In the genomic region with DNA sequence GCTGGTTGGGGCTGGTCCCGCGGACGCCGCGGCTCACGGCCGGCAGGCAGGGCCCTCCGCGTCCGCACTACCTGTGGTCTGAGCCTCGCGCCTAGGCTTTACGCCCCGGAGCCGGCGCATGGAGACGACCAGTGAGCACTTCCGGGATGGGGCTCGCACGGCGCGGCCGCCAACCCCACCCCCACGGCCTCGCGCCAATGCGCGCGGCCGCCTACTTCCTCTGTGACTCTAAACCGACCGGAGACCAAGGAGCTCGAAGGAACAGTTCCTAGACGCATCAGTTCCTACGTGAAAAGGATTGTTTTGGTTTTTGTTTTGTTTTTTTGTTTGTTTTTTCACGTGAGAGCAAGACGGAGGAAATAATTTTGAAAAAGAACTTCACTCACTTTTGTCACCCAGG, we compare ENCODE assay signal across 8 mouse cellular contexts. TPM values are rescaled to one million over a fixed set of nuclear protein-coding genes. Genes with fewer than 3 reads are reported as not detected.
A peak's percentile ranks its signal among the peaks of the same experiment; 100 is the strongest.
DNase-seq lines count a peak whose midpoint lies in the region; ATAC-seq and TF ChIP-seq lines count a peak whose summit lies in the region.

Dnajc2 (minus strand) TSS at position 199 of the 400 bp plus-strand sequence.
Psmc2 (plus strand) TSS at position 231 of the 400 bp plus-strand sequence.

- H3K4me3 ChIP-seq in embryonic facial prominence, embryonic 13.5 days = peak within 1 kb of the TSS; percentile 96
- peak within 1 kb of the TSS; percentile 70 for H3K4me3 ChIP-seq in kidney, adult 2 months (ENCODE audit: insufficient read depth, low read depth, low read length)
- peak within 1 kb of the TSS; percentile 88 for H3K4me3 ChIP-seq in limb, embryonic 12.5 days (replicated peaks)
- H3K4me3 ChIP-seq in midbrain, embryonic 15.5 days = peak within 1 kb of the TSS; percentile 99
- peak within 1 kb of the TSS; percentile 98 for H3K4me3 ChIP-seq in spleen, adult 2 months (ENCODE audit: extremely low read depth, insufficient read depth, insufficient read length)

- H3K27me3 ChIP-seq in embryonic facial prominence, embryonic 13.5 days = no peaks in the 10 kb centered on the region
- H3K27me3 ChIP-seq in kidney, adult 2 months (replicated peaks; ENCODE audit: control insufficient read depth, insufficient read depth, low read length) = no peaks in the 10 kb centered on the region
- H3K27me3 ChIP-seq in limb, embryonic 12.5 days = no peaks in the 10 kb centered on the region
- no peaks in the 10 kb centered on the region for H3K27me3 ChIP-seq in midbrain, embryonic 15.5 days (replicated peaks)
- no peaks in the 10 kb centered on the region for H3K27me3 ChIP-seq in spleen, adult 2 months (ENCODE audit: control insufficient read depth, insufficient read depth, low read length)

- H3K27ac ChIP-seq in embryonic facial prominence, embryonic 13.5 days = peak within 1 kb of the TSS; percentile 75
- 0 out of 2 replicates have a peak within 1 kb of the TSS, but pooled peaks have one; percentile 29 for H3K27ac ChIP-seq in kidney, adult 2 months (ENCODE audit: insufficient read depth, low read depth, low read length)
- peak within 1 kb of the TSS; percentile 83 for H3K27ac ChIP-seq in limb, embryonic 12.5 days
- H3K27ac ChIP-seq in midbrain, embryonic 15.5 days = peak within 1 kb of the TSS; percentile 84
- H3K27ac ChIP-seq in spleen, adult 2 months (ENCODE audit: insufficient read depth, low read length) = peak within 1 kb of the TSS; percentile 77

- peaks cover 20% of the 10 kb centered on the region for H3K4me1 ChIP-seq in embryonic facial prominence, embryonic 13.5 days
- H3K4me1 ChIP-seq in kidney, adult 2 months (ENCODE audit: control insufficient read depth, insufficient read depth, low read length) = peaks cover 8% of the 10 kb centered on the region
- H3K4me1 ChIP-seq in limb, embryonic 12.5 days (replicated peaks) = peaks cover 25% of the 10 kb centered on the region
- H3K4me1 ChIP-seq in midbrain, embryonic 15.5 days = peaks cover 32% of the 10 kb centered on the region
- peaks cover 2% of the 10 kb centered on the region; the same call in 1 of the 2 replicates for H3K4me1 ChIP-seq in spleen, adult 2 months (ENCODE audit: control insufficient read depth, insufficient read depth, insufficient read length)

- TF ChIP-seq POLR2A in kidney, adult 2 months (IDR thresholded peaks at IDR 0.05; ENCODE audit: low read depth, low read length) = no peak
- TF ChIP-seq POLR2A in spleen, adult 2 months (IDR thresholded peaks at IDR 0.05; ENCODE audit: low read depth, low read length) = peak; percentile 51

- peak within 1 kb of the TSS; percentile 96 for H3K4me2 ChIP-seq in embryonic facial prominence, embryonic 13.5 days
- peak within 1 kb of the TSS; percentile 74 for H3K4me2 ChIP-seq in limb, embryonic 12.5 days
- peak within 1 kb of the TSS; percentile 93 for H3K4me2 ChIP-seq in midbrain, embryonic 15.5 days

- H3K9me3 ChIP-seq in embryonic facial prominence, embryonic 13.5 days = no peaks in the 10 kb centered on the region
- H3K9me3 ChIP-seq in limb, embryonic 12.5 days = no peaks in the 10 kb centered on the region
- H3K9me3 ChIP-seq in midbrain, embryonic 15.5 days = no peaks in the 10 kb centered on the region

- H3K9ac ChIP-seq in embryonic facial prominence, embryonic 13.5 days = peak within 1 kb of the TSS; percentile 96
- H3K9ac ChIP-seq in limb, embryonic 12.5 days (replicated peaks) = peak within 1 kb of the TSS; percentile 88
- H3K9ac ChIP-seq in midbrain, embryonic 15.5 days = peak within 1 kb of the TSS; percentile 84

- ATAC-seq in embryonic facial prominence, embryonic 13.5 days (ENCODE audit: insufficient number of reproducible peaks, insufficient read depth, low FRiP score, low TSS enrichment, low read depth) = peak; percentile 95
- ATAC-seq in limb, embryonic 12.5 days (ENCODE audit: insufficient number of reproducible peaks, insufficient read depth, low FRiP score, low TSS enrichment, low read depth) = peak; percentile 94
- ATAC-seq in midbrain, embryonic 15.5 days (replicated peaks) = peak; percentile 98

- DNase-seq in 3134 (ENCODE audit: extremely low read depth, insufficient read length, low spot score) = peak; percentile 96
- peak; percentile 92 to 94 for DNase-seq in adrenal gland, postnatal 36 days
- peak; percentile 92 to 93 for DNase-seq in heart, adult 18-20 months
- DNase-seq in kidney, adult 2 months = peak; percentile 95
- DNase-seq in spleen, adult 2 months (ENCODE audit: low read depth in 1 of 2, low spot score in 2 of 2) = peak; percentile 84 to 85

- peaks cover 35% of the 10 kb centered on the region for H3K36me3 ChIP-seq in embryonic facial prominence, embryonic 13.5 days
- H3K36me3 ChIP-seq in kidney, adult 2 months (ENCODE audit: control insufficient read depth, insufficient read depth, low read length) = no peaks in the 10 kb centered on the region; the same call in none of the 2 replicates
- peaks cover 42% of the 10 kb centered on the region for H3K36me3 ChIP-seq in limb, embryonic 12.5 days
- H3K36me3 ChIP-seq in midbrain, embryonic 15.5 days (replicated peaks) = peaks cover 26% of the 10 kb centered on the region
- H3K36me3 ChIP-seq in spleen, adult 2 months (ENCODE audit: control insufficient read depth, insufficient read depth, low read length) = peaks cover 15% of the 10 kb centered on the region

- under 1% methylated on average over 37 of the region's 37 CpGs for WGBS in embryonic facial prominence, embryonic 13.5 days
- under 1% methylated on average over 36 of the region's 37 CpGs for WGBS in kidney, adult 2 months
- under 1% methylated on average over 37 of the region's 37 CpGs for WGBS in limb, embryonic 12.5 days
- WGBS in midbrain, embryonic 15.5 days = under 1% methylated on average over 37 of the region's 37 CpGs
- WGBS in spleen, adult 2 months = under 1% methylated on average over 37 of the region's 37 CpGs

- TF ChIP-seq CTCF in kidney, adult 2 months (conservative IDR thresholded peaks at IDR 0.05; ENCODE audit: insufficient read depth, insufficient read length, low read depth, low read length) = no peak
- no peak for TF ChIP-seq CTCF in spleen, adult 2 months (IDR thresholded peaks at IDR 0.05; ENCODE audit: extremely low read depth, insufficient read depth, insufficient read length, insufficient replicate concordance)

RNA-seq across cellular contexts. Expression of gene Dnajc2, which starts in this region (rescaled TPM):
- 10 to 100 TPM; 34.8 to 35.1 TPM for total RNA-seq in adrenal gland, postnatal 36 days (2021)
- polyA plus RNA-seq in embryonic facial prominence, embryonic 13.5 days (2015; fragmentation: Nextera tagmentation; extraction: Ambion mirVana) = 75.6 and 80.3 TPM in 2 replicates
- total RNA-seq in heart, adult 18-20 months (2021) = 10 to 100 TPM; 21.4 to 22.3 TPM
- polyA plus RNA-seq in kidney, adult 2 months (2012; rRNA removed) = 7.2 and 7.5 TPM in 2 replicates
- 79.7 and 81.9 TPM in 2 replicates for polyA plus RNA-seq in limb, embryonic 12.5 days (2016; fragmentation: Nextera tagmentation; extraction: Ambion mirVana)
- 65.9 and 71.1 TPM in 2 replicates for polyA plus RNA-seq in midbrain, embryonic 15.5 days (2015; fragmentation: Nextera tagmentation; extraction: Ambion mirVana)
- polyA plus RNA-seq in spleen, adult 2 months (2012; rRNA removed) = 10.3 and 15.6 TPM in 2 replicates

RNA-seq across cellular contexts. Expression of gene Psmc2, which starts in this region (rescaled TPM):
- total RNA-seq in adrenal gland, postnatal 36 days (2021) = 100 to 1,000 TPM; 153 to 159 TPM
- polyA plus RNA-seq in embryonic facial prominence, embryonic 13.5 days (2015; fragmentation: Nextera tagmentation; extraction: Ambion mirVana) = 177 and 185 TPM in 2 replicates
- 10 to 100 TPM; 92.8 to 99.7 TPM for total RNA-seq in heart, adult 18-20 months (2021)
- 30.7 and 42.3 TPM in 2 replicates for polyA plus RNA-seq in kidney, adult 2 months (2012; rRNA removed)
- polyA plus RNA-seq in limb, embryonic 12.5 days (2016; fragmentation: Nextera tagmentation; extraction: Ambion mirVana) = 194 and 207 TPM in 2 replicates
- polyA plus RNA-seq in midbrain, embryonic 15.5 days (2015; fragmentation: Nextera tagmentation; extraction: Ambion mirVana) = 176 and 182 TPM in 2 replicates
- 10.4 and 10.7 TPM in 2 replicates for polyA plus RNA-seq in spleen, adult 2 months (2012; rRNA removed)

Comparison
In these comparisons a context has a peak if more than half of its experiments do, and no peak if none do; other contexts are left out.
1. Peak in every context shown above with its lines: DNase-seq, ATAC-seq, H3K4me3 ChIP-seq and H3K27ac ChIP-seq.
2. H3K27ac ChIP-seq: peak in every context shown above with its lines; median percentile 84 in midbrain, embryonic 15.5 days; 83 in limb, embryonic 12.5 days; 77 in spleen, adult 2 months; 75 in embryonic facial prominence, embryonic 13.5 days; 29 in kidney, adult 2 months.